Mouse (Mus musculus): ENCODE results near the gene Kalrn. TPM values are rescaled to one million over a fixed set of nuclear protein-coding genes. Genes with fewer than 3 reads are reported as not detected.
A peak's percentile ranks its signal among the peaks of the same experiment; 100 is the strongest.

Kalrn gene
- polyA plus RNA-seq, 2 experiments: 8.8 to 11.7 TPM

GRCm38 (mm10) chr16:34119844-34120243 is 453.5 kb downstream of the Kalrn start:
- H3K9me3 ChIP-seq (ENCODE audit: control insufficient read depth, low read length): no peaks in the 10 kb centered on the region
- H3K36me3 ChIP-seq (ENCODE audit: control insufficient read depth, insufficient read depth, low read length): no peaks in the 10 kb centered on the region
- H3K4me3 ChIP-seq (replicated peaks; ENCODE audit: low read length): no peak overlapping the region
- no peak overlapping the region for H3K27ac ChIP-seq (replicated peaks; ENCODE audit: low read depth, low read length)
- no peak overlapping the region for H3K9ac ChIP-seq (ENCODE audit: low read depth, low read length, severe bottlenecking)
- H3K27me3 ChIP-seq (ENCODE audit: control insufficient read depth, insufficient read depth, low read length): no peaks in the 10 kb centered on the region
- DNase-seq (ENCODE audit: low spot score) (no peak), ATAC-seq (ENCODE audit: low FRiP score, low read depth) (no peak)
- no peaks in the 10 kb centered on the region for H3K4me1 ChIP-seq (ENCODE audit: control insufficient read depth, insufficient read depth, low read length)
- no peak overlapping the region for H3K4me2 ChIP-seq (replicated peaks; ENCODE audit: low read depth, low read length, severe bottlenecking)
- WGBS: 79% methylated on average over 7 of the region's 7 CpGs
- TF ChIP-seq POLR2A (IDR thresholded peaks at IDR 0.05; ENCODE audit: borderline replicate concordance, extremely low read depth, insufficient read depth, insufficient read length): no peak

GRCm38 (mm10) chr16:34119370-34119769 is 454.0 kb downstream of the Kalrn start:
- Histone ChIP-seq H3K4me1 (ENCODE audit: control insufficient read depth, insufficient read depth, low read length) (no peaks in the 10 kb centered on the region), H3K36me3 (ENCODE audit: control insufficient read depth, insufficient read depth, low read length) (no peaks in the 10 kb centered on the region), H3K9me3 (ENCODE audit: control insufficient read depth, low read length) (no peaks in the 10 kb centered on the region), H3K9ac (ENCODE audit: low read depth, low read length, severe bottlenecking) (no peak overlapping the region), H3K4me2 (replicated peaks; ENCODE audit: low read depth, low read length, severe bottlenecking) (no peak overlapping the region), H3K27me3 (ENCODE audit: control insufficient read depth, insufficient read depth, low read length) (no peaks in the 10 kb centered on the region), H3K27ac (replicated peaks; ENCODE audit: low read depth, low read length) (no peak overlapping the region), H3K4me3 (replicated peaks; ENCODE audit: low read length) (no peak overlapping the region)
- DNase-seq (ENCODE audit: low spot score) (peak; percentile 39), ATAC-seq (ENCODE audit: low FRiP score, low read depth) (no peak)
- TF ChIP-seq POLR2A (IDR thresholded peaks at IDR 0.05; ENCODE audit: borderline replicate concordance, extremely low read depth, insufficient read depth, insufficient read length): no peak
- 26% methylated on average over 2 of the region's 2 CpGs for WGBS

GRCm38 (mm10) chr16:34114665-34115064 is 458.7 kb downstream of the Kalrn start:
- no peaks in the 10 kb centered on the region for H3K9me3 ChIP-seq (ENCODE audit: control insufficient read depth, low read length)
- no peak overlapping the region for H3K9ac ChIP-seq (ENCODE audit: low read depth, low read length, severe bottlenecking)
- H3K36me3 ChIP-seq (ENCODE audit: control insufficient read depth, insufficient read depth, low read length): no peaks in the 10 kb centered on the region
- H3K27me3 ChIP-seq (ENCODE audit: control insufficient read depth, insufficient read depth, low read length): no peaks in the 10 kb centered on the region
- WGBS: 5% methylated on average over 3 of the region's 3 CpGs
- H3K4me2 ChIP-seq (replicated peaks; ENCODE audit: low read depth, low read length, severe bottlenecking): no peak overlapping the region
- ATAC-seq (ENCODE audit: low FRiP score, low read depth) (no peak), DNase-seq (ENCODE audit: low spot score) (peak; percentile 81)
- no peaks in the 10 kb centered on the region for H3K4me1 ChIP-seq (ENCODE audit: control insufficient read depth, insufficient read depth, low read length)
- no peak overlapping the region for H3K4me3 ChIP-seq (replicated peaks; ENCODE audit: low read length)
- no peak overlapping the region for H3K27ac ChIP-seq (replicated peaks; ENCODE audit: low read depth, low read length)
- TF ChIP-seq POLR2A (IDR thresholded peaks at IDR 0.05; ENCODE audit: borderline replicate concordance, extremely low read depth, insufficient read depth, insufficient read length): no peak

GRCm38 (mm10) chr16:34113150-34113549 is 460.2 kb downstream of the Kalrn start:
- Histone ChIP-seq H3K36me3 (ENCODE audit: control insufficient read depth, insufficient read depth, low read length) (no peaks in the 10 kb centered on the region), H3K9me3 (ENCODE audit: control insufficient read depth, low read length) (no peaks in the 10 kb centered on the region), H3K4me2 (replicated peaks; ENCODE audit: low read depth, low read length, severe bottlenecking) (no peak overlapping the region), H3K27ac (replicated peaks; ENCODE audit: low read depth, low read length) (no peak overlapping the region), H3K9ac (ENCODE audit: low read depth, low read length, severe bottlenecking) (no peak overlapping the region), H3K4me3 (replicated peaks; ENCODE audit: low read length) (no peak overlapping the region), H3K27me3 (ENCODE audit: control insufficient read depth, insufficient read depth, low read length) (no peaks in the 10 kb centered on the region), H3K4me1 (ENCODE audit: control insufficient read depth, insufficient read depth, low read length) (no peaks in the 10 kb centered on the region)
- ATAC-seq (ENCODE audit: low FRiP score, low read depth) (no peak), DNase-seq (ENCODE audit: low spot score) (no peak)
- 88% methylated on average over 9 of the region's 9 CpGs for WGBS
- TF ChIP-seq POLR2A (IDR thresholded peaks at IDR 0.05; ENCODE audit: borderline replicate concordance, extremely low read depth, insufficient read depth, insufficient read length): no peak

- Histone ChIP-seq H3K4me1 (ENCODE audit: control insufficient read depth, insufficient read depth, low read length) (0 out of 2 replicates have a peak, but pooled peaks cover 2% of the 10 kb centered on the region), H3K4me2 (replicated peaks; ENCODE audit: low read depth, low read length, severe bottlenecking) (no peak overlapping the region), H3K9ac (ENCODE audit: low read depth, low read length, severe bottlenecking) (no peak overlapping the region), H3K36me3 (ENCODE audit: control insufficient read depth, insufficient read depth, low read length) (no peaks in the 10 kb centered on the region), H3K9me3 (ENCODE audit: control insufficient read depth, low read length) (no peaks in the 10 kb centered on the region), H3K27me3 (ENCODE audit: control insufficient read depth, insufficient read depth, low read length) (no peaks in the 10 kb centered on the region), H3K4me3 (replicated peaks; ENCODE audit: low read length) (no peak overlapping the region), H3K27ac (replicated peaks; ENCODE audit: low read depth, low read length) (no peak overlapping the region)
- DNase-seq (ENCODE audit: low spot score) (no peak), ATAC-seq (ENCODE audit: low FRiP score, low read depth) (no peak)
- no peak for TF ChIP-seq POLR2A (IDR thresholded peaks at IDR 0.05; ENCODE audit: borderline replicate concordance, extremely low read depth, insufficient read depth, insufficient read length)
- 35% methylated on average over 5 of the region's 5 CpGs for WGBS
Measured at GRCm38 (mm10) chr16:34112490-34112889, 460.8 kb downstream of the Kalrn start.

Measured in limb, embryonic 14.5 days (tissue).